Mouse (Mus musculus): ENCODE measurements around the gene Fkbp9. TPM values are rescaled to one million over a fixed set of nuclear protein-coding genes. Genes with fewer than 3 reads are reported as not detected.

Fkbp9 gene
- total RNA-seq, 4 experiments from 2014 or later, result 29.7 to 36.3 (median 33.7) TPM

Other genes with a start within 250 kb of the Fkbp9 start
- gene Lsm5, start 127.3 kb upstream of the Fkbp9 start, total RNA-seq (2022), result 10 to 100 TPM in 3 of 4 experiments, 1 to 10 TPM in 1; 9.1 to 21.3 (median 14.2) TPM
- 10 to 100 TPM; 43.0 to 53.6 (median 46.0) TPM for gene Avl9, start 117.2 kb upstream of the Fkbp9 start, total RNA-seq (2022)
- 10 to 100 TPM; 56.2 to 67.0 (median 59.8) TPM for gene Kbtbd2, start 34.2 kb upstream of the Fkbp9 start, total RNA-seq (2022)
- 10 to 100 TPM; 51.4 to 61.2 (median 57.9) TPM for gene Nt5c3, start 91.9 kb downstream of the Fkbp9 start, total RNA-seq (2022)
- gene Vmn1r4, start 92.0 kb downstream of the Fkbp9 start, total RNA-seq (2022), result under 1 TPM; 0.17 to 0.91 (median 0.44) TPM
- not detected for gene Vmn1r5, start 138.2 kb downstream of the Fkbp9 start, total RNA-seq (2022)
- gene Vmn1r6, start 165.2 kb downstream of the Fkbp9 start, total RNA-seq (2022), result not detected
- not detected for gene Vmn1r7, start 193.3 kb downstream of the Fkbp9 start, total RNA-seq (2022)
- gene Vmn1r8, start 200.2 kb downstream of the Fkbp9 start, total RNA-seq (2022), result not detected
- not detected for gene Vmn1r9, start 234.7 kb downstream of the Fkbp9 start, total RNA-seq (2022)